Mouse (Mus musculus) CH12F3 (cell line): ENCODE measurements at regions not wholly inside any gene's neighbourhood (a gene's known extent, or its start where the extent isn't known, plus 50 kb on each side); places are given as distances from the start of the nearest gene placed in this dataset.

ENCODE experiments used
- in situ Hi-C: fragments of 300-500 bp; cut with MboI; formaldehyde crosslinking; loops from 2 replicates; pipeline ENCODE4 v1.14.3; 2020; ENCODE audit warnings: low sequenced_read_pairs

DNA sequence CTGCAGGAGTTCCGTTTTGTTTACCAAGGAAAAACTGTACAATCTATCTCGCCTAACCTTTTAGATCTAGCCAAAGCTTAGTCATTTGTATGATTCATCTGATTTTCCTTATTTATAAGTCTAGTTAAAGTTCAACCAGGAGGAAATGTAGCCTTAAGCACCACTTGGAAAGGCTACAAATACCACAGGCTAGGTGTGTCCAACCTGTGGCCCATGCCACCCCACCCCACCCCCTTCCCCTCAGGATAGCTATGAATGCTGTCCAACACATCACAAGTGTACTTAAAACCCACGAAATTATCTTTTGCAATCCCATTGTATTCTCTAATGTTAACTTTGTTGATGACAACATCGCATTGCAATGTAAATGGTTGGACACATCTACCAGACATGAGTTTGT, 102.9 kb upstream of the Klf14 start:
- in situ Hi-C loops = no loop called here

DNA sequence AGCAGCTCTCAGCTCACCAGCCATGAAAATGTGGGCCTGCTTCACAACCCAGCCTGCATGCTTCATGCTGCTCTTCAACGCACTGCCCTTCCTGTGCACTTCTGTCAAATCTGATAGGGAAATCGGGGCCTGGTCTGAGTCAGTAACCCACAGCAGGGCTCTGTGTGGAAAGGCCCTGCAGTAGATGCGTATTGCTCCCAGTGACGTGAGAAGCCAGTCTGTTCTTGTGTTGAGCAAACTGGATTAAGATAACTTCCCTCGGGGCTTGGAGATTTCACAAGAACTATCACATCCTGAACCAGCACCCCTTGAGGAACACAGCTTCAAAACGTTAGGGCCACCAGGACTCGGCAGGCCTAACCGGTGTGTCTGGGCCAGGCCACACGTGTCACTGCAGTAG, 106.5 kb upstream of the Klf14 start:
- in situ Hi-C loops = no loop called here

DNA sequence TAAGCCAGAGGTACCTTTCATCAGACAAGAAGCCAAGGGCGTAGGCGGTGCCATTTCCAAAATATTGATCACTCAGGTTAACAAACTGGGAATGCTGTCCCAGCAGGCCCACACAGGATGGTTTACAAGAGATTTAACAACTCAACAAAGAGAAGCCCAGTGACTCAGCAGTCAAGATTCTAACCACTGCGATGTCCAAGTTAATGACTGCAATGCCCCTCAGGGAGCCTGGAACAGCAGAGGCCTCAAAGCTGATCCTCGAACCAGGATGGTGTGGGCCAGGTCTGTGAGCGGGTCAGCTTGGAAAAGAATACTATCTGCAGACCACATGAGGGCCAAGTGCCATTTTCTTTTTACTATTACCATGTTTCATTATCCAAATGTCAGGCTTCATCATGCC, 108.0 kb upstream of the Klf14 start:
- in situ Hi-C loops = no loop called here

DNA sequence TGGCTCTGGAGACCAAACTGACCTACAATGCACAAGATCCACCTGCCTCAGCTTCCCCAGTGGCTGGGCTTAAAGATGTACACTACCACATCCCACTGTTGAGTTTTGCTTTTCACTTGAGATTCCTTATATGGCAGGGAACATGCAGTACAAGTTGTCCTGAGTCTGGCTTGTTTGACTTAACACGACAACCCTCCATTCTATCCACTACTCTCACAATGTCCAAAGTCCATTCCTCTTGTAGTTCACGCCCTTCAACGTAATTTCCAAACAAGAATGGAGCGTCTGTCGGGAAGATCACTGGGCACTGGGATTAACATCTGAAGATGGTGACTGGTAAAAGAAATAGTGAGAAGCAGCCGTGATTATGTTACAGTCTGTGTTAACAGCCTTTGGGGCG, 108.6 kb upstream of the Klf14 start:
- in situ Hi-C loops = no loop called here

DNA sequence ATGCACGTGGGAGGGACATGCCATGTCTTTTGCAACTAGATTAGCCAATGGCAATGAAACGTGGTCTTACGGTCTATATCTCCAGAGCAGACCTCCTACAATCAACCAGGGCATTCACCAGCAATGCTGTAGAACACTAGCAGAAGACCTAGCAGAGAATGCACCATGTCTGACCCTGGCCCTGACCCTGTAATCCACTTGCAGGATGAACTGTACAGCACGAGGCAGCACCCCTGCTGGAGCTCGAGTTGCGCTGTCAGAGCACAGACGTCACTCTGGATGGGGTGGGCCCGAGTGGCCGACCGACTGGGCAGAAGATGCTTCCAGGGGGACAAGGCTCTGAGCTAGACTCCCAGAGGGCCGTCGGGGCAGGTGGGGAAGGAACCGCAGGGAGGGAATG, 110.4 kb upstream of the Klf14 start:
- in situ Hi-C loops = no loop called here

DNA sequence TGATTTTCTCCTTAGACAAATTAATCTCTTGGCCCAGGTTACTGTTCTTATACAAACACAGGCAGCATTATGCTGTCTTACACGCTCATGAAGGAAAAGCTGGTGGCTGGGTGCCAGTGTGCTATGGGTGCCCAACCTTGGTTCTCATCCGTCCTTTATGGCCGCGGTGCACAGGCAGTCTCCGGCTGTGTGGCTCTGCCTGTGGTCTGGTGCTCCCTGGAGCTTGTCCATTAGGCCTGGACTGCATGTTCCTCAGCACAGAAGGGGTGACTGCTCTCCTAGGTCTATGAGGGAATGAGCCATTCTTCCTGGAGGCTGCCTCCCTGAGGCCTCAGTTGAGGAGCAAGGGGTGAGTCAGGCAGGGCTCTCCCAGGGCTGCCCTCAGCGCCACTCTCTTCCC, 111.7 kb upstream of the Klf14 start:
- in situ Hi-C loops = no loop called here

DNA sequence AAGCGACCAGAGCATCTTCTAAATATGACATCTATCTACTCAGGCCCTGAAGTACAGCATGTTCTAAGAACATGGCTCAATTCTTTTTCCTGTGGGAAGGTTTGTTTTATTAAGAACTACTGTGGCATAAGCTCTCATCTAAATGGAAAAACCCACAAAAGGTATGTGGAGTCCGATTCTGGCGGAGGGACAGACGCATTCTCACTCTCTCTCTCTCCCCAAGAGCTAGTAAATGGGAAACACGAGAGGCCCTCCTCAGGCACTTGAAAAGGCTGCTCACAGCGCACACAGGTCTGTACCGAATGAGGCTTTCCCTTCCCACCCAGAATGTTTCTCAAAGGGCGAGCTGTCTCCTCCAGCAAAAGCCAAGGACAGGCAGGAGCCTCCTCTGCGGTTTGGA, 112.1 kb upstream of the Klf14 start:
- in situ Hi-C loops = no loop called here

DNA sequence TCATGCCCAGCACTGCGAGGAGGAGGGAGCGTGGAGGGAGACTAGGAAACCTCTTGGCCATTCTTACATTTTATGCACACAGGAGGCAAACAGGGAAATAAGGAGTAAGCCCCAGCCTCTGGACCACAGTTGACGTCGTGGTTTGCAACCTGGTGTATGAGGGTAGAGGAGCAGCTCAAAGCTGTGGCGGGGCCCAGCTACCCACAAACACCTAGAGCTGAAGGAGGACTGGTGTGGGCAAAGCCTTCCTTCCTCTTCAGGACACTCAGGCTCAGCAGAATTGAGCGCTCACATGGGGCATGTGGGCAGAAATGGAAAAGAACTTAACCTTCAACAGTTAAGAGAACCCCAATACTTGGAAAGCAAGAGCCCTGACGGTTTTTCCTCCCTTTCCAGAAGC, 113.2 kb upstream of the Klf14 start:
- in situ Hi-C loops = no loop called here

DNA sequence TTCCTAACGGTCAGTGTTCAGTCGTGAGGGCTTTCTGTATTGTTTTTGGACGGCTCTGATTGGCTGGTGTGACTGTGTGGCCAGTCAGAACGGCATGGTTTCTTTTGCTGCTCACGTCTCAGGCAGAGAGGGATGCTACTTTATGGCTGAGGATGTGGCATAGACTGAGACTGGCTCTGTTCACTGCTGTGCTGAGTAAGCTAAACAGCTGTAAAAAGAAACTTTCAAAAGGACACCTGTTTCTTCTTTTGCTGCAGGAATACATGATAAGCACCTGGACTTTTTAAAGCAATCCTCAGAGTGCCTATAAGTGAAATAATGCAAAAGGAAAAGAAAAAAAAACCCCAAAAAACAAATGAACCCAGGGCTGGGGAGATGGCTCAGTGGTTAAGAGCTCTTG, 113.7 kb upstream of the Klf14 start:
- in situ Hi-C loops = no loop called here

DNA sequence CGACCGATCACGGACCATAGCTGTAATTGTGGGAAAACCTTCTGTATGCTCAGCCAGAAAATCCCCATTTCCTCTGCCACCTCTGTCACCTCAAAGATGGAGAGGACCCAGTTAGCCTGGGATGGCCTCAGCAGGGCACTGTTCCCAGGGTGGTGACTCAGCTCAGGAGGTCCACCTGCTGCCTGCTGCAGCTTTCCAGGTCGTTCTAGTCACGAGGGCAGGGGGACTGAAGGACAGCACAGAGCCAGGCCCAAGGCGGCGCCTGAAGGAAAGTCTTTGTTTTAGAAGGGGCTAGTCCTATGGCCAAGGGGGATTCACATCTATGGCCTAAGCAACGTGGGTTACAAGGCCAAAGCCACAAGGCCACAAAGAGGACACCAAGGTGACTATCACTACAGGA, 114.5 kb upstream of the Klf14 start:
- in situ Hi-C loops = no loop called here

DNA sequence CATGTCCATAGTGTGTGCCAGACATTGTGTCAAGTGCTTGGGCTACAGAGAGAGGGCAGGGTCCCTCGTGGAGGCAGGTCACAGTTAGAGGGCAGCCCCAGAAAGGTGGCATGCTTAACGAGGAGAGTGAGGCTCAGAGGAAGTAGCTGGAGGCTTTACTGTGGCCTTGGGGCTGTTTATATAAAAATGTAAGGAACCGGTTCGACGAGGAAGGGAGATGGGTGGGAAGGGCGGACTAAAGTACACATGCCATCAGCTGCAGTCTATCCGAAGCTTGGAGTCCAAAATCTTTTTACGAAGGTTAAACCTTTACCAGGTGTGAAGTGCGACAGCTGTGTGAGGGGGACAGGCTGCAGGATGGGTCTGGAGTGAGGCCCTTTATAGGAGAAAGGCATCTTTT, 115.5 kb upstream of the Klf14 start:
- in situ Hi-C loops = no loop called here

DNA sequence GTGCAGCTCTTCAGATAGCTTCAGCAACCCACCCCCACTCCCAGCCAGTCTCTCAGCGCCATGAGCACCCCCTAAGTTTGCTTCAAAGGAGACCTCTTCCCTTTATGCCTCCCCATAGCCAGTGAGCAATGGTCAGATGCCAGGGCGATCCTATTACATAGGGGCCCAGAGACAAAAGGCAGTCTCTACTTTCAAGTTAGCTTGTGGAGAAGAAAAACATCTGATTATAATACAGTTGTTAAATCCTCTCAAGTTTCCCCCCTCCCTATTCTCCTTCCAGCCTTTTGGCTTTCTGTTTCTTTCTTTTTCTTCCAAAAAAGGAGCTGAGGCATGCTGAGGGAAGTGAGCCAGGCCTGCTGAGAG, 116.3 kb upstream of the Klf14 start:
- in situ Hi-C loops = no loop called here

DNA sequence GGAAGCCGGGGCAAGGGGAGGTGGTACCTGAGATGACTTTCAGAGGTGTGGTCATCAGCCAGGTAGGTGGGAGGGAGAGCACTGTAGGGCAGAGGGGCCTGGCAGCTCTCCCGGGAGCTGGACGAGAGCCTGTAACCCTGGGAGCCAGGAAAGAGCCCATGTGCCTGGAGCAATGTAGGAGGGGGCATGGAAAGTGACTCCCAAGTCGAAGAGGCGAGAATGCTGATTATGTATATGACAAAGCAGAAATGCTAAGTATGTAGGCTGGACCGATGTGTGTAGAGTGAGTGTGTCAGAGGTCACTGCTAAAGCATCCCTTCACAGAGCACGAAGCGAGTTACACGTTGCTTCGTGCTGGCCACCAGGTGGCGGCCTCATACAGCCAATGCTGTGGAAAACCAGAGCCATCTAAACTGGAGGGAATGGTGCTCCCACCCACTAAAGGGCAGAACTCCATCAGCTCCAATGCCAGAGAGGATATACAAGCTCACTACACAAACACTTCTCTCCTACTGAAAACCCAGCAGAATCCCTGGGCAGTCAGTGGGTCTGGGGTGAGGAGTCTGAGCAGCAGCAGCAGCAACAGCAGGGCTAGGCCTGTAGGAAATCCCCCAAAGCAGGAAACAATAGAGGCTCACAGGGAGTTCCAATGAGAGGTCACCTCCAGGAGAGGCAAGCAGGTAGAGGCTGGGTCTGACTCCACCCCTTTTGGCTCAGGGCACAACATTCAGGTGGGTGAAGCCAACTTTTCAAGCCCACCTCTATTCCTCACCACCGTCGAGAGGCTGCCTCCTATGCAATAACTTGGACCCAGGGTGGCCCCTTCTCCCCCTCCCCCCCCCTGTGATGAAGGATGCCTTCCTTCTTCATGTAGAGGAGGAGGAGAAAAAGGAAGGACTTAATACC, 116.9 kb upstream of the Klf14 start:
- in situ Hi-C loops = no loop called here

DNA sequence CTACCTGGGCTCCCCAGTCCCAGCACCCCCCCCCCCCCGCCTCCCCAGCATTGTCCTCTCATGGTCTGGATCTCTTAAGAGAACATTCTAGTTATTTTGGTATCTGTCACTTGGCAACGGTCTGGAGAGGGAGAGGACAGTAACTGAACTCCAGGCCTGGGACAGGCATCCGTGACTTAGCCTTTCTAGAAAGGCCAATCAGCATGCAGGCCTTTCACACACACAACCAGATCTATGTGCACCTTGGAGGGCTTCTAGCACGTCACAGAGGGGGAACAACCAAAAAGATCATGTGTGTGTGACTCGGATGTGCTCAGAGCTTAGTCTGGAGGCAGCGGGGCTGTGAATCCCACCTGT, 117.6 kb upstream of the Klf14 start:
- in situ Hi-C loops = no loop called here

DNA sequence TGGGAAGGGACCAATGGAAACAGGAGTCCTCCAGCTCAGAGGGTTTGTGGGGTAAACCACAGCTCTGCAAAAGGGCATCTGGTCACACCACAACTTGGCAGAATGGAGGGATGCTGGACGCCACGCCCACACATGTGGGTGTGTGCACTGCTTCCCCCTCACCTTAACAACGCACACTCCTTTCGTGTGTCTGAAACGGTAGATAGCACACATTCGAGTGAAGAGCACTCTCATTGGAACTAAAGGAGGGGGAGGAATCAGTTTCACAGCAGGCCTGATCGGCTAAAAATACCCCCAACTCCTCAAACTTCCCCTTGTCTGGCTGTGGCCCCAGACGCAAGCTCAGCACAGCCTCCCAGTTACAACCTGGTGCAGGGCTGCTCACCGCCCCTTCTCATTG, 118.3 kb upstream of the Klf14 start:
- in situ Hi-C loops = no loop called here

DNA sequence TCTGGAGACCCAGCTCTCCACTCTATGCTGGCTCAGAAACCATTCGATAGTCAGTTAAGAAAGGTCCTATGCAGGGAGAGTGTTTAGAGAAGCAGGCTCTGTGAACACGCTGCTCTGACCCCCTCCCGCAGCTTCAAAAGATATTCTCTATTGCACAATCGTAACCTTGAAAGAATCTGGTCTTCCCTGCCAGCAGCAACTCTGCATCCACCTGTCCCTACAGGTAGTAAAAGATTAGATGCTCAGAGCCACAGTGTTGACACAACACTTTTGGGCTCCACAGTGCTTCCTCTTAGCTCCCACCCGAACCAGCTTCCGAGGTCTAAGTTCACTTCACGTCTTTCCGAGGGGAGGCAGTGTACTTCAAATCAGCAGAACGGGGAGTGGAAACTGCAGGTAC, 118.9 kb upstream of the Klf14 start:
- in situ Hi-C loops = no loop called here

DNA sequence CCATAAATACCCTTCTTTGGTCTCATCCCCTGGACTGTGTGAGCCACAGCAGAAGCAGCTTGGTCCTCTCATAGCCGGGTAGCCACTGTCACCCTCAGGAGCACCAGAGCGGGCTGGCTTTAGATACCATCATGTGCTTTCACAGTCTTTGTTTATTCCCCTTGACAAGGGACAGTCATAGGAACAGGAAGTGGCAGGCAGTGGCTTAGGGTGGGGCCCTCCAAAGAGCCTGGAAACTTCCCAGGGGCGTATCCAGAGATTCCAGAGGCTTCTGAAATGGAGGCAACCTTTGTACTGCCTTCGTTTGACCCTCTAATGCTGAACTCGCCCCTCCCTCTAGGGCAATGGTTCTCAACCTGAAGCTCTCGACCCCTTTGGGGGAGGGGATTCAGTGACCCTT, 119.5 kb upstream of the Klf14 start:
- in situ Hi-C loops = no loop called here

DNA sequence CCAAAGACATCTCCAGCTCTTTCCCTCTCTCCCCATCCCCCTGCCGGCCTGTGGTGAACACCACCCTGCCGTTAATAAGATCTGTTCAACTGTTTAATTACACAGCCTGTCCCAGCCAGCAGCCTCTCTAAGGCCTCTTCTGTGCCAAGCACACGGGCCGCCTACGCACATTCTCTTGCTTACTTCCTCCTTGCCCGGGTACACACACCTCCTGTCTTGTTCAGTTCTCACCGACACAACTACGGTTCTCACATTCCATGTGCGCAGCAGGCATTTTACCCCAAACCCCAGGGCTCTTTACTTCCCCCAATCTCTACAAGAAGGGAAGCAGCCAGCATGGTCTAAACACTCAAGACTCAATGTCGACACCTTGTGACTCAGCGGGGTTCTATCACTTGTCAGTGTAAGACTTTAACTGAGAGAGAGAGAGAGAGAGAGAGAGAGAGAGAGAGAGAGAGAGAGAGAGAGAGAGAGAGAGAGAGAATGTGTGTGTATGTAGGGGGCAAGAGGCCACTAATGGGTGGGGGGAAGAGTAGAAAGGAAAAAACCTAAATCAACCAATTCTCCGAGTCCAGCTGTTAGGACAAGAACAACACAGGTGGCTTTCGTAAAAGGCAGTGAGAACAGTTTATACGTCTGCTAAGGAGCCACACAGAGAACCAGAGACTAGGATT, 120.8 kb upstream of the Klf14 start:
- in situ Hi-C loops = no loop called here

DNA sequence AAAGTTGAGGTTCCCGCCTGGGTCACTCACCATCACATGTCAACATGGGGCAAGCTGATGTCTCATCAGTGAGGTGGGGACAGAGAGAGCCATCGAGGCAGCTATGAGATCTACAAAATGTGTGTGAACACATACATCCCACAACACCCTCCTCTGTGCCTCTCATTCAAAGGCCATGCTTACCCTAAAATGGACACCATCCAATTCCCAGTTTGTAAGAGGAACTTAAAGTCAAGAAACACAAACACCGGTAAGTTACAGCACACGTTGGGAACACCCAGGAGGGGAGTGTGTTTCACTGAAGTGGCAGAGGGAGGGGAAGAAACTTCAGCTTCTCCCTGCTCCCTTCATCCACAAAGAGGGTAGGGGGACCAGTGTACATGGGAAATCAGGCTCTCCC, 121.4 kb upstream of the Klf14 start:
- in situ Hi-C loops = no loop called here

DNA sequence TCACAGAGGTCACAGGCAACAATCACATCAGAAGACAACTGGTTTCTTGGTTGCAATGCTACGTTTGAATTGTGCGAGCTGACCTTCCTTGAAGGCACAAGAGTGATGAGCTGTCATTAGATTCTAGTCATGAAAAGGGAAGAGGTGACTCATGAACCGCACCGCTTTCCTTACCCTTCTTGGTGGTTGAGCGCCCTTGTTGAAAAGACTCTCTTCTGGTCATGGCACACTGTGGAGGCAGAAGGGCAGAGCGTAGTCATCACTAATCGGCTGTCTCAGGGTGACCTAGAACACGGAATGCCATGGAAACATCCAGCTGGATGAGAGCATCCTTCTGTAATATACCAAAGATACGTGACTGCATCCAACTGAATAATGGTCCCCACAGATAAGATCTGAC, 121.8 kb upstream of the Klf14 start:
- in situ Hi-C loops = no loop called here

DNA sequence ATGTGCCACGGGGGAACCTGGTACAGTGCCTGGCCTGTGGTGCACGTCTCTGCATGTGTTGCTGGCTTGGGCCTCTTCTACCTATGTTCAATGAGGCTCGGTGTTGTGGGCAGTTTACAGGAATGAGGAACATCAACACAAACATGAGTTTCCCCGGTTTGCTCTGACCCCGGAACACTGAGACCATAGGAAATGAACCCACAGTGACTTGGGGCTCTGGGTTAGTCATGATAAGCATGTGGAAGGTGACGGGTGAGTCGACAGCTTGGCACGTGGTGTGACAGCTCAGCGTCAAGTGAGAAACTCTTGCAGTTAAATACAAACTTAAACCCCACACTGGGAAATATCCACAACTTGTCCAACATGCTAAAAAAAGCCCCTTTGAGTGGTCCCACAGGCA, 122.4 kb upstream of the Klf14 start:
- in situ Hi-C loops = no loop called here

DNA sequence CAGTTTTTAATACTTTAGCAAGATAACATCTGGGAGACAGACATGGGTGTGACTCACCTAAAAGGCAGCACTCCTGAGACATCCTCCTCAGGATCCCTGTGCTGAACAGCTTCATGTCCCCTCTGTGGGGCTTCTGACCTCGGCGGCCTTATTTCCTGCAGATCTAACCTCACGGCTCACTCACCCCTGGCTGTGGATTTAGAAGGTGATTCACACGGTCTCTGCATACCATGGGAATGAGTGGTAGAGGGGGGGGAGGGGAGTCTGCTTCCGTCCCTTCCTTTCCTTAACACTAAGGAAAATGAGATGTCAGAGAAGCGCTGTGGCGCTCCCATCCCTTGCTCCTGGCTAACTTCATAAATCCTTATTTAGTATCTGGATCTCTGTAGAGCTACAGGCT, 123.1 kb upstream of the Klf14 start:
- in situ Hi-C loops = no loop called here
